Mouse (Mus musculus): Measurements from ENCODE around the gene Strip2.

Gene Strip2

DNA sequence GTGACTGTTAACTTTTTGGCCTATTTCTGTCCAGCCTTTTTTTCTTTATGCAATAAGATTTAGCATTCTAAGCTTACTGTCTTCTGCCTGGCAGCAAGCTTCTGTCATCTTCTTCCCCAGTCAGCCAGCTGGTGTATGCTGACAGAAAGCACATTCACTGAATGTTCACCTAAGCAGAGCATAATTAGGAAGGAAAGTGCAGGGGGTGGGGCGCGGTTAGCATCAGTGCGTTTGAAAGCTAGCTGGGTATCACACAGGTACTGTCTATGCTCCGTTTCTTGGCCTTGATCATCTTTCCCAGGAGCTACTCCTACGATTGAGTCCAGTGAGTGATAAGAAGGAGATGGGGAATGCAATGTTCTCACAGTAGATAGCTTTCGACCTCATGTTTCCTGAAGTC, 13.9 kb downstream of the Strip2 start:
- no peak for DNase-seq

DNA sequence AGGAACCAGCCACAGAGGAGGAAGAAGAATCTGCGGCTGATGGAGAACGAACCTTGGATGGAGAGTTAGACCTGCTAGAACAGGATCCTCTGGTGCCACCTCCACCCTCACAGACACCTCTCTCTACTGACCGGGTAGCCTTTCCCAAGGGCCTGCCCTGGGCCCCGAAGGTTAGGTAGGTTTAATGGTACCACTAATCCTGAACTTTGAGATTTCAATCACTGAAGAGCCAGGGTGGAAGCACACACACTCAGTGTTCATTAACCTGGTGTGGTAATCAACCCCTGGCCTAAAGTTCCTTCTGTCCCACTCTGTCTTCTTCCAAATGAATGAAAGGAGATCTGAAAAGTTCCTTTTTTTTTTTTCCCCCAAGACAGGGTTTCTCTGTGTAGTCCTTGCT, 14.4 kb downstream of the Strip2 start:
- DNase-seq, result no peak

DNA sequence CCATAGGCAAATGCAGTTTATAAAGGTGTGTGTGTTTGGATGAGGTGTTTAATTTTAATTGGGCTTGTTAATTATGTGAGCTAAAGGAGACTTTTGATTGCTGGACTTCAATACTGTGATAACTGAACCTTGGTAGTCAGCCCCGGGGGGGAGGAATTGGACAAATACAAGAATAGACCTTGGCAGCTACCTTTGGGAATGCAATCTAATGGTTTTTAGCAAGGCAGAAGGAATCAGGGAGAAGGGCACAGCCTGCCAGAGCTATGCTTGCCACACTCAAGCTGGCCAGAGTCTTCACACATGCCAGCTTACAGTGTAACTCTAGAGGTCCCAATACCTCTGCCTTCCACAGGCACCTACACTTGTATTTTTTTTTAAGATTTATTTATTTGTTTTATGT, 18.9 kb downstream of the Strip2 start:
- no peak for DNase-seq

DNA sequence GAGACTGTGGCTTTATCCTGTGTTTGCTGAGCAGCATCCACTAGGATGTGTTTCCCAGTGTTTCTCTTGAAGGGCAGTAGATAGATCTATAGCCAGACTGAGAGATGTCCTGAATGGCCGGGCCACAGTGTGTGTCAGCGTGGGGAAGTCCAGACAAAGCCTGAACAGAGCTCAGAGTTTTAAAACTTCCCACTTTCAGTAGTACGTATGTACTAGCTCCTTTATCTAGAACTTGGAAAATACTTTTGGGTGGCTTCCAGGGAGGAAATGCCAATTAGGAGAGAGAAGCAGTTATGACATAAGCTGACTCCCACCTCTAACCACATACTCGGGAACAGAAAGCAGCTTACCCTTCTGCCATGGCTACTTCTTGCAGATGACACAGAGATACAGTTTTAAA, 23.6 kb downstream of the Strip2 start:
- peak; percentile 33 for DNase-seq

DNA sequence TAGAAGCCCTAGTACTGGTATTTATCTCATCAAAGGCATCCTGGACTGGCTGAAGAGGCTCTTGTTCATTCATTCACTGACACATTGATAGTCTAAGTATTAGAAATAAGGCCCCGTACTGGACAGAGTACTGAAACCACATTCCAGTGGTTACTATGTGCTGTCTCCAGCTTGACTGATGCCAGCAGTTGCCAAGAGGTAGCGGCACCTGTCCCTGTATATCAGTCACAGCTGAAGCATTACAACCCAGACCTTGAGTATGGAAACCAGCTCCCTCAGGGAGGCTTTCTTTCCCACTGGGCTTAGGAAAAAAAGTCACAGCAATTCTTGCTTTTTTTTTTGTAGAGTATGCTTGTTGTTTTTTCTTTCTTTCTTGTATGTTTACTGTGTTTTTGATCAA, 24.2 kb downstream of the Strip2 start:
- no peak for DNase-seq

DNA sequence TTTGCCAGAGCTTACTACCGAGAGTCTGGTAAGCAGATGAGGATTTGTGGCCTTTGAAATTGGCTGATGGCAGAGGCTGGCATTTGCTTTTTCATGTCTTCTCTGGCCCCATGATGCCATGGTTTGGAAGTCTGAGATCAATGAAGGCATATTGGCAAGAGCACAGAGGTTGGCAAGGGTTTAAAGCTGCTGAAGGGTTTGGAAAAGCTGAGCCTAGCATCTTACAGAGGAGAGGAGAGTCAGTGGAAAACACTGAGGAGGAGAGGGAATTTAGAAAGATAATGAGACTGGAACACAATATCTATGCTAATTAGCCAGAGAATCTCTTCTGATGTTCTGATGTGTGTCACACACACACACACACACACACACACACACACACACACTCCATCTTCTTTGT, 27.7 kb downstream of the Strip2 start:
- DNase-seq, result no peak

DNA sequence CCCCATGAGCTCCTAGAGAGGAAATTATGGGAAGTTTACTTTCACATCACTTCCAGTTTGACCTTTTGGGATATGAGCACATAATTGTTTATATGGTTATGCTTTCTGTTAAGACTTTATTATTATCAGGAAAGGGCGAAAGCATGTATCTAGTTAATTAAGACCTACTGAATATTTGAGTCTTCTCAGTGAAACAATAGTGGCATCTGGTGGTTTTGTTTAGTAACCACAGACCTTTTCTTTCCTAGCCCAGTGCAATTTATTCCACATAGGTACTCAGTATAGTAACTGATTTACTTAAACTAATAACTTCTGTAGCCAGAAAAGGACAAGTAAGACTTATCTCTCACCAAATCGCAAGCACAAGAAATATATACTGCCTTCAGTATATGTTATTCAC, 29.8 kb downstream of the Strip2 start:
- peak; percentile 17 for DNase-seq

DNA sequence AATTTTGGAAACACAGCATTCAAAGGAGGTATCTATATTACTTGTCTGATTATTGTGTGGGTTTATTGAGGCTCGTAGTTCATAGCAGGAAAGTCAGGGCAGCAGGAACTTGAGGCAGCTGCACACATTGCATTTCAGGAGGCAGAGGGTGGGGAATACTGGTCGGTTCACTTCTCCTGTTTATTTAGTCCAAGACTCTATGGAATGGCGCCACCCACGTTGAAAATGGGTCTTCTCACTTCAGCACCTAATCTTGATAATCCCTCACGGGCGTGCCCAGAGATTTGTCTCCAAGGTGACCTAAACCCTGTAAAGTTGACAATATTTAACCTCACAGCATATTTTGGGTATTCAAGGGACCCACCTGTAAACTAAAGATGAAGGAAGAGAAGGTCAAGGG, 31.0 kb downstream of the Strip2 start:
- DNase-seq, result peak; percentile 40

DNA sequence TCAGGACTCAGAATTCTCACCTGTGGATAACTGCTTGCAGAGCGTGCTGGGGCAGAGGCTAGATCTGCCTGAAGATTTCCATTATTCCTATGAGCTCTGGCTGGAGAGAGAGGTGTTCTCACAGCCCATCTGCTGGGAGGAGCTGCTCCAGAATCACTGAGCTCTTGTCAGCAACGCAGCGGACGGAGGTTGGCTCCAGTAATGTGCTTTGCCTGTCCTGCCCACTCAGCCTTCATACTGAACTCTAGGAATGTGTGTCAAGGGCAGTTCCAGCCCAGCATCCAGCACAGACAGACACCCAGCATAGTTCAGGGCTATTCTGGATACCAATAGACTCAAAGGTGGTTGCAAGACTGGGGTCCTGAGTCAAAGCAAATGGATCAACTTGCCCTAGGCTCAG, 39.9 kb downstream of the Strip2 start:
- DNase-seq, result no peak

DNA sequence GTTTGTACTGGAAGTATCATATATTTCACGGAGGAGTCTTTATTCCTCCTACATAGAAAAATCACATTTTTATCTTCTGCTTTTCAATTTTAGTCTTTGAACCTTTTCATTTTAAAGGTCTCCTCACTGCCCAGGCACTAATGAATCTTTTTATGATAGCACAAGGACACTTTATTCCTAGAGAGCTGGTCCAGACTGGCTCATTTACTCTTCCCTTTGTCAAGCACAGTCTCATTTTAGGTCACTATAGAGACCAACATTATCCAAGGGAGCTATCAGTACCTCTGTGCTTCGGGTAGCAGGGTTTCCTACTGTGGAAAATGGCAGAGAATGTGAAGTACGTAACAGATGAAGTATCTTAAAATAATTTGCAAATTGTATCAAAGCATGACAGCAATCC, 41.9 kb downstream of the Strip2 start:
- no peak for DNase-seq

DNA sequence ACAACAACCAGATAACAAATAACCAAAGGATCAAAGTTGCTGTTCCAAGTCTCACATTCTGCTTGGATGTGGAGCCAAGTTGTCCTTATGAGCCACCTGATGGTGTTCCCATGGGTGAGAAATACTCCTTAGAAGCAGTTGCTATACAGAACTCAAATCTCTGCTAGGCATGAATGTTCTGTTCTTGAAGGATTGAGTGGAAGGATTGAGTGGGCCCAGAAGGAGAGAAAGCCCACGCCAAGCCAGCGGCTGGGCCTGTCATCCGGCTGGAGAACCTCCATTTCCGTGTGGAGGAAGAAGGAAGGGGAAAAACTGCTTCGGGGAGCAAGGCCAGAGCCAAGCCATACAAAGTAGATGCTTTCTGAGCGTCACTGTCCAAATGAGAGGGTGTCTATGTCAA, 44.3 kb downstream of the Strip2 start:
- DNase-seq, result no peak

DNA sequence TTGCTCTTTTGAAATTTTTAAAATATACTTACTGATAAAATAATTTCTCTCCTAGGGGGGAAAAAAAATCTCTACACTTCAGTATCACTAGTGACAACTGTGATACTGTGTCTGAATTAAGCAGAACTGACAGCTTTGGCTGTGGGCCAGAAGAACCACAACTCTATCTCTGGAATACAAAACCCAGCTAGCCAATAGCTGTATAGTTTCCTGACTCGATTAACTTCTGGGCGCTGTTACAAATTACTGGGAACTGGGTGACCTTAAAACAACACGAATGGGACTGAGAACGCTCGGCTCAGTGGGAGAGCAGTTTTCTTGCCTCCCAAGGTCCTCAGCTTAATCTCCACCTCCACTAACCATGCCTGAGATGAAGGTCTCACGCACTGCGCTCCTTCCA, 51.1 kb downstream of the Strip2 start:
- DNase-seq, result no peak

DNA sequence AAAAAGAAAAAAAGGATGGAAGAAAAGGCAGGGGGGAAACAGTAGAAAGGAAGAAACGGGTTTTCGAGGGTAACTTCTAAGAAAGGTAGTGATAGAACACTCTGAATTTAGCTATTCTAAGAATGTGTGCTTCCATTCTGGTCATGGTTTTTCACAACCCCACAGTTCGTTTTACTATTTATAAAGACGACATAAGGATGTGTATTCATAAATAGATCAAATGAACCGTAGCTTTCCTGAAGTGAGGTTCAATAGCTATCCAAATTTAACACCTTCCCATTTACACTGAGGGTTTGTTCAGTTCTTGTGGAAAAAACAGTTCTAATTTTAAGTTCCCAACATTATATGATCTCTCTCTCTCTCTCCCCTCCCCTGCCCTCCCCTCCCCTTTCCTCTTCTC, 56.5 kb downstream of the Strip2 start:
- DNase-seq, result no peak

DNA sequence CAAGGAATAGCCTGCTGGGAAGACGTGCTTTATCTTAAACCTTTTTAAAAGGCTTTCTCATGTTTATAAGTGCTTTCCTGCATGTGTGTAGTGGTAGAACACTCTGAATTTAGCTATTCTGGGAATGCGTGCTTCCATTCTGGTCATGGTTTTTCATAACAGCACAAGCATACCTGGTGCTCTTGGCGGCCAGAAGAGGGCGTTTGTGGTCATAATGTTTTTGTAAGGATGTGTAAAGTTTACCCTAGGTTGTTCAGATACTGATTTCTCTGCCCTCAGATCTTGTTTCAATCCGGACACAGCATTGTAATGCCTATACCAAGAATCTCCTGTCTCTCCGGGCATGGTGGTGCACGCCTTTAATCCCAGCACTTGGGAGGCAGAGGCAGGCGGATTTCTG, 58.0 kb downstream of the Strip2 start:
- no peak for DNase-seq

DNA sequence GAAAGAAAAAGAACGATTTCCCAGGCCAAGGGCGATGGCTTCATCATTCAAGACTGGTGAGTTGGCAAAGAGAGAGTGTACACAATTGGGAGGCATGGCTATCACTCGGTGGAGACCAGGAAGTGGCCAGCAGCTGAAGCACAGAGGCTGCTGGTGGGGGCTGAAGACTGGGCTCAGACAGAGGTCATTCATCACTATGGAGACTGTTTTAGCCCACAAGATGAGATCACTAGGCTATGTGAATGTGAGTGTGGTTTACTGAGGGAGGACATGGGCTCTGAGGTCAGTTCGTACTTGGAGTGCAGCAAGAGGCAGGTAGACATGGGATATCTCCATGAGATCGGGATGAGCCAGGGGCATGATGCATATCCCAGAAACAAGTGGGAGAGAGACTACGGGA, 63.6 kb downstream of the Strip2 start:
- DNase-seq, result no peak

DNA sequence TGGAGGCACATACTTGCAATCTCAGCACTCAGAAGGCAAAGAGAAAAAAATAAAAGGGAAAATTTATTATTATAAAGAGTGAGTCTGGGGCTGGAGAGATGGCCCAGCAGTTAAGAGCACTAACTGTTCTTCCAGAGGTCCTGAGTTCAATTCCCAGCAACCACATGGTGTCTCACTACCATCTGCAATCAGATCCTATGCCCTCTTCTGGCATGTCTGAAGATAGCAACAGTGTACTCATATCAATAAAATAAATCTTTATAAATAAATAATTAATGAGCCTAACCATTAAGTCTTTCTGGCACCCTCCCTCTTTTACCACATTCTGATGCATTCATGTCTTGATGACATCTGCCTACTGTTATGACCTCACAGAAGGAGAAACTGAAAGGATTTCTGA, 65.0 kb downstream of the Strip2 start:
- DNase-seq, result no peak

DNA sequence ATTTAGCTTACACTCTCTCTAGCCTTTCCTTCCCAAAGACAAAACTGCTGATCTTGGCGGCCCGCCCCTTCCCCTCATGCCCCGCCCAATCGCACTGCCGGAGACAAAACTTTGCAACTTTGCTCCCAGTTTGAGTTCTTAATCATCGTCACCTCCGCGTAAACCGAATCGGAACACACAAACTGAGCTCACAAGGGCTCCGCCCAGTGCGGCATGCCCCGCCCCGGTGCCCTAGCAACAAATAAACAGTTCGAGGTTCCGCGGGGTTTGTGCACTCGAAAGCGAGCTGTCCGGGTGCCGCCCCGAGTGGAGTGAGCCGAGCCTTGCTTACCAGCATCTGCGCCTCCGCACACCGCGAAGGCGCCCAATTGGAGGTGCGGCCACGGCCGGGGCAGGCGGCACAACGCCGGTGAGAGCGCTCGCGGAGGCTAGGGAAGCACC, 68.3 kb downstream of the Strip2 start:
- DNase-seq, result peak; percentile 93

DNA sequence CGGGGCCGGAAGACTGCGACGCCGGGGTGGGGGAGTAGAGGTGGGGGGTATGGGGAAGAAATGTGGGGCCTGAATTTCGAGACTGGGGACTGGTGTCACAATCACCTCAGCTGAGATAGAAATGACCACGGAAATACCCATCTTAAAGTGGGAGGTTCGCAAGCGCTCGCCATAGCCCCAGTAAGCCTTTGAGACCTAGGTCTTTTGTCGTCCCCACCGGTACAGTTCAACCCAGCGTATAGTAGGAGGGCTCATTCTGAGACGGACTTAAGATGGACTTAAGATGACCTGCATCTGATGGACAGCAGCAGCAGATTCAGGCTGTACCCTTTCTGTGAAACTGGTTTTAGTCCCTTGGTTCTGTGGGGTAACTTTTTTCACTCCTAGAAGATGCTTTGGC, 68.7 kb downstream of the Strip2 start:
- no peak for DNase-seq

DNA sequence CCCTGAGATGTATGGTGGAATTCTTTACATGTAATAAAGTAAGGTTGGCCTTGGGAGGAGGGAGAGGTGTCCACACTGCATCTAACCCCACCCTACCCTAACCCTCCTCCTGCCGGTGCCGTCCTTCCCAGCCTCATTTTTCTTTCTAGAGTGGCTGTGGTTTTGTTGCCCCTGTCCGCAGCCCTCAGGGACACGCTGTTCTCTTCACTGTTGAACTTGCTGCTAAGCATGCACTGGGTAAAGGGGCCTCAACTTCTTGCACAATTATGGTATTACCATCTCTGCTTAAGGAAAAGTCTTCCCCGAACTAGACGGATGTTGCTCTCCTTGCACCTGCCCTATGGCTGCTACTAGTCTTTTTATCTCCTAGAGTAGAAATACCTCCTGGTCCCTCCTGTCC, 69.2 kb downstream of the Strip2 start:
- DNase-seq, result no peak

DNA sequence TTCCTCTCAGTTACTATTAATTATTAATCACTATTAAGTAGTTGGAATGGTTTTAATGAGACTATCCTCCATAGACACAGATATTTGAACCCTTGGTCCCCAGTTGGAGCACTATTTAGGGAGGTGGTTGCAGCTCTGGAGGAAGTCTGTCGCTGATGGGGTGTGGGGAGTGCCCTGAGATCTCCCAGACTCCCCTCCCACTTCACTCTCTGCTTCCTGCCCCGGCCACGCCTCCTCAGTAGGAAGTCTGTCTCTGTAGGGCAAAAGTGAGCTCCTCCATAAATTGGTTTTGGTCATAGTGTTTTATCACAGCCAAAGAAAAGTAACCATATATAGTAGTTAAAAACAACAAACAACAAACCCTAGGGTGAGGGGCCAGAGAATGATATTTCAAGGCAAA, 70.4 kb downstream of the Strip2 start:
- DNase-seq, result no peak

DNA sequence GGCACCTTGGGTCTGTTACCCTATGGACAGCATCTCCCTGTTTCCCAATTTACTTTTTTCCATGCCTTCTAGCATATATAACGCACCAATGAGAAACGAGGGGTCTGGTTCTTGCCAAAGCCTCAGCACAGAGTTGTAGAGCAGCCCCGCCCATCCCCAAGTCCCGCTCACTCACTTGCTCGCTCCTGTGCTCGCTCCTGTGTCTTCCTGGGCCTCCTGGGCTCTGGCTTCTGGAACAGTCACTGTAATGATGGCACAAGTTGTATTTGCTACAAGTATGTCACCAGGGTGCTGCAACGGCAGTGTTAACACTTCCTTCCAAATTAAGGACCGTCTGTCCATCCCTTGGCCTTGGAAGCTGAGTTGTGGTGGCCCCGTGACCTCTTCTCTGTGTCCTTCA, 81.3 kb downstream of the Strip2 start:
- no peak for DNase-seq

DNA sequence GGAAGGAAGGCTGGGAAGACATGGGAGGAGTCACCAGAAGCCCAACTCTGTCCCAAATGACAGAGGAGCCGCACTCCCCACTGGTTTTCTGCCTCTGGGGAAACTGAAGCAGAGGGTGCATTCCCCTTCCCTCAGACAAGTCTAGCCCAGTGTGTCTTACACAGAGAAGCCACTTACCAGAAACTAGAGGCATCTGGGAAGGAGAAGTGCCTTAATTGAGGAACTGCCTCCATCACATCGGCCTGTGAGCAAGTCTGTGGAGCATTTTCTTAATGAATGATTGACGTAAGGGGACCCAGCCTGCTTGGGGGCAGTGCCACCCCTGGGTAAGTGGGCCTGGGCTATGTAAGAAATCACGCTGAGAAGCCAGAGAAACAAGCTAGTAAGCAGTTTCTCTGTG, 82.0 kb downstream of the Strip2 start:
- DNase-seq, result no peak

DNA sequence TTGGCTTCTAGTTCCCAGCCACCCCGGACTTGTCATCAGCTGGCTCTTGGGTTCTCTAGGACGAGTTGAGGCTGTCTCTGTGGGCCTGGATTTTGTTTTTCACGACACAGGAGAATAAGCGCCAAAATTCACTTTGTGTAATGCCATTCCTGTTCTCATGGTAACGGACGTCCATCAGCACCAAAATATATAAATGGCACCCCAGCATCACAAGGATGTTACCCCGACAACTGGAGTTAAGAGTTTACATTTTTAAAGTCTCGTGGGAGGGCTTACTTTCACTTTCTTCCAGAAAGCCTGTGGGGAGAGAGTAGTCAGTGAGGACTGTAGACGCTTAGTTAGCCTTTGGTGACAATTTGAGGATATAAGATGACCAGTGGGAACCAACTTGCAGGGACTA, 85.8 kb downstream of the Strip2 start:
- DNase-seq, result no peak

DNA sequence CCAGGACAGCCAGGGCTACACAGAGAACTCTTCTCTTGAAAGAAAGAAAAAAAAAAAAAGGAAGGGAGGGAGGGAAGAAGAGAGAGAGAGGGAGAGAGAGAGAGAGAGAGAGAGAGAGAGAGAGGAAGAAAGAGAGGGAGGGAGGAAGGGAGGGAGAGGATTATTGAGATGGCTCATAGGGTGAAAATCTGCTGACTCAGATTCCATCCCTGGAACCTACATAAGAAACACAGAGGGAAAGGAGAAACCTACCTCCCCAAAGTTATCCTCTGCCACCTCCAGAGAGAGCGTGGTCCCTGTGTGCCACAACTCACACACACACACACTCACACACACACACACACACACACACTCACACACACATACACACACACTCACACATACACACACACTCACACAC, 89.0 kb downstream of the Strip2 start:
- DNase-seq, result no peak

DNA sequence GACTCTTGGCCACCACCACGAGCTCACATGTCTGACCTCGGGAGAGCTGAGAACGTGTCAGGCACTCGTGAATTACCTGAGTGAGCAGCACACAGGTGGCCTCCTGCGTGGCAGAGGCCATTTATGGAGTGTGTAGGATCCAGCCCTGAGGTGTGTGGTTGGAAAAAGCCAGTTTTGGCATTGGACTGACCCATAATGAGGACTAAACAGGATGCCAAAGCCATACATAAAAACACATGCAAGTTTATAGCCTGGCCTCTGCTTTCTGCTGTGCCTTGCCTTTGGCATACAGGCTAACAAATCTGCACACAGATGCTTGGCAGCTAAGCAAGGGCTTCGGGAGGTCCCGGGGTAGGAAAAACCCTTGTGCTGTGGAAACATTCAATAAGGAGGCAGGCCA, 92.4 kb downstream of the Strip2 start:
- DNase-seq, result no peak
